Mouse (Mus musculus): ENCODE results near the gene Rspry1.

Rspry1 gene

DNA sequence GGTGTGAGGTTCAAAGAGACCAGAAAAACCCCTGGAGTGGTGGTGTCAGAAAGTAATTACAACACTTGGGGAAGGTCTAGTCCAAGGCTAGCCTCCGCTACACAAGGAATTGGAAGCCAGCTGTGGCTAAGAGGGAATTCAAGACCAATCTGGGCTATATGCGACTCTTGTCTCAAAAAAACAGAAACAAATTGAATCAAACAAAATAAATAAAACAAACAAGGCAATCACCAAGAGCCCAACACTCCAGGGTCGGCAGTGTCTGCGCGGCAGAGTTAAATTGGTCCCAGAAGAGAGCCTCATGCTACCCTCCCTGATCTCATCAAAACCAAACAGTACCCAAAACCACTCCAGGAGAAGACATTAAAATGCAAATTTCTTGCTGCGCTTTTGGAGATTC is 93.0 kb downstream of the Rspry1 start:
- DNase-seq (ENCODE audit: low spot score), result no peak

DNA sequence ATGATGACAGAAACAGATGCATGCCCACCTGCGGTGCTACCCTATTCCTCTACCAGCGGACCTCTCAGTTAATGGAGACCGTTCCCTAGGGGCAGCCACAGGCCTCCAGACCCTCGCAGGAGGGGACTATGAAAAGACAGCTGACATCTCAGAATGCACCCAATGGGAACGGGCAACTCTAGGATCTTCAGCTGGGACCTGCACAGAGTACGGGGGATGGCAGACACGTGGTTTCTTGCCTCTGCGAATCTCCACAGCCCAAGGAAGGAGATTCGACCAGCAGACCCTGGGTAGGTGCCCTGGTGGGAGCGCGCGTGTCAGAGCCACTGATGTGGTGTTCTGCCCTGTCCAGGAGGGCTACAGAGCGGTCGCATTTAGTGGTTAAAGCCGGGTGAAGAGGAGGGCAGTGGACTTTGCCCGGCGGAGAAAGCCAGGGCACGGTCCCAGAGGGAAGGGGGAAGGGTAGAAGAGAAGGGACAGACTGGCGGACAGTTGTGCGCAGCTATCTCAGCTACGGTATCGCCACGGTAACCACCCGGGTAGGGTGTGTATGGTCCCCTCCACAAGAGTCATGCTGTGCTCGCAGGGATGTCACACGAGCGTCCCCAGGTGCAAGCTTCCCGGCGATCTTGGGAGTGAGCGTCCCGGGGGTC is 93.7 kb downstream of the Rspry1 start:
- DNase-seq (ENCODE audit: low spot score), result no peak

DNA sequence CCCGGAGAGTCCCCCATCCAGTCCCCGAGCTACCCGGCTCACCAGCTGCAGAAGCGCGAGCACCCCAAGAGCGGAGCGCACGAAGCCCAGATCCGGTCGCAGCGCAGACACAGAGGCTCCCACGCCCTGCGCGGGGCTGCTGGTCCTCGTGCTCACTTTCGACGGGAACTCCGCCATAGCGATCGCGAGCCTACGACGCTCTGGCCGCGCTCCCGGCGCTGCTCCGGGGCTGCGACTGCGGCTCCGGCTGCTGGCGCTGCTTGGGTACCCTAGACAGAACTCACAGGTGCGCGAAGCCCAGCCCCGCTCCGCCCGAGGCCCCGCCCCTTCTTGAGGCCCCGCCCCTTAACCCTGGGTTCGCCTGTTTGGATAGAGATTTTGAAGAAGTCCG is 94.3 kb downstream of the Rspry1 start, which contains the start of gene Pllp:
Gene Pllp (minus strand): TSS at position 285 of the 391 bp plus-strand sequence.
- no peak for DNase-seq (ENCODE audit: low spot score)

DNA sequence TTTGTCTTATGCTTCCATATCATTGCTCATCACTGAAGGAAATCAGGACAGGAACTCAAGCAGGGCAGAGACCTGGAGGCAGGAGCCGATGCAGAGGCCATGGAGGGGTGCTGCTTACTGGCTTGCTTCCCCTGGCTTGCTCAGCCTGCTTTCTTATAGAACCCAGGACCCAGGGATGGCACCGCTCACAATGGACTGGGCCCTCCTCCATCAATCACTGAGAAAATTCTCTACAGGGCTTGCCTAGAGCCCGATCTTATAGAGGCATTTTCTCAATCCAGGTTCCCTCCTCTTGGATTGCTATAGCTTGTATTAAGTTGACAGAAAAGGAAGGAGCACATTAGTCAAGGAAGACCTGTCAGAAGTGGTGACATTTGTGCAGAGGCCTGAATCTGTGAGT is 94.8 kb downstream of the Rspry1 start:
- no peak for DNase-seq (ENCODE audit: low spot score)

DNA sequence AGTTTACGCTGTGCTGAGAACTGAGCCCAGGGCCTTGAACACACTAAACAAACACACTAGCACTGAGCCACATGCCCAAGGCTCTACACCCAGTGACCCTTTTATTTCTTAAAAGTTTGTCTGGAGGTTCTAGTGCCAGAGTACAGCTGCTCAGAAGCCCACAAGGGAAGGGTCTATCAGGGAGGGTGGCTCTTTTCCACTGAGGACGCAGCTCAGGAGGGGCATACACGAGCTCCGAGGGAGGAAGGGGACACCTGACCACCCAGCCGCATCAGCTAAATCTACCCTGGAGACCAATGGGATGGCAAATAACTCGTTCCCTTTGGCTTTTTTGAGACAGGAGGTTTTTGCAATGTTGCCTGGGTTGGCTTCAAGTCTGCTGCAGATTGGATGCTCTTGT is 96.2 kb downstream of the Rspry1 start:
- DNase-seq (ENCODE audit: low spot score), result no peak

DNA sequence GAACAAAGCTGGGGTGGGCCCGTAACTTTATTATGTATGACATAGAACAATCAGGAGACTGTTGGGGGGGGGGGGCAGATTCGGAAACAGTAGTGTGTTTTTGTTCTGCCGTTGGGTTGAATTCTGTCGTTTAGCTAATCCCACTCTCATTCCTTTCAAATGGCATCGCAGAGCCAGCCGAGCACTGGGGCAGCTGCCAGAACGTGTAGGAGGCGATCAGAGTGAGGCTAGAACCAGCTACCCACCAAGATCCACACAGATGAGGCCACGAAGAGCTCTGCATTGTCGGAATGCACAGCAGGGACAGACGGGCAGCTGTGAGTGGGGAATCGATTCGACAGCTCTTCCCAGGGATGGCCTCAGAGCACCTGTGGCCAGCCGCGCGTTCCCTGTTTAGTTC is 97.6 kb downstream of the Rspry1 start:
- no peak for DNase-seq (ENCODE audit: low spot score)

DNA sequence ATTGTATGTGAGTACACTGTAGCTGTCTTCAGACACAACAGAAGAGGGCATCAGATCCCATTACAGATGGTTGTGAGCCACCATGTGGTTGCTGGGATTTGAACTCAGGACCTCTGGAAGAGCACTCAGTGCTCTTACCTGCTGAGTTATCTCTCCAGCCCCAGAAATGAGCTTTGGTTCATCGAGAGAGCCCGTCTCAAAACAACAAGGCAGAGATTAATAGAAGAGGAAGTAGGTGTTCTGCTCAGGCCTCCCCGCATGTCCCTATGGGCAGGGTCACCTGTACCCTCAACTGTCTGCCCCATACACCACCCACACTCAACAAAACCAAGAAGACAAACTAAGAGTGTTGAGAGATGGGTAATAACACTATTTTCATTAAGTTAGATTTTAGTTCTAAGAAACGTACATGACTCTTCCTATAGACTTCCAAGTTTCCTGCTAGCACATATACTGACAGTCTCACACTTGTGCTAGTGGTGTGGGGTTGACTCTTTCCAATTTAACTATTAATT is 98.7 kb downstream of the Rspry1 start:
- DNase-seq (ENCODE audit: low spot score), result no peak

DNA sequence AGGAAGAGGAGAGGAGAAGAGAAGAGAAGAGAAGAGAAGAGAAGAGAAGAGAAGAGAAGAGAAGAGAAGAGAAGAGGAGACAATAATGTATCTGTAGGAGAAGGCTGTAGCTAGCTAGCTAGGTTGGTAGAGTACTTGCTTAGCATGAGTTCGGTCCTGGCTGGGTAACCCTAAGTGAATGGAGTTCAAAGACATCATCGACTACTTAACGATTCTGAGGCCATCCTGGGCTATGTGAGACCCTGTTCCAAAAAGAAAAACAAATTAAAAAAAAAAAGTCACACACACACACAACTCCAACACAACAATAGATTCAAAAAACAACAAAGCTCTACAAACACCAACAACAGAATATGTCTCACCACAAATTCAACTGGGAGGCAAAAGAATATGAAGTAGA is 100.4 kb downstream of the Rspry1 start:
- DNase-seq (ENCODE audit: low spot score), result no peak

DNA sequence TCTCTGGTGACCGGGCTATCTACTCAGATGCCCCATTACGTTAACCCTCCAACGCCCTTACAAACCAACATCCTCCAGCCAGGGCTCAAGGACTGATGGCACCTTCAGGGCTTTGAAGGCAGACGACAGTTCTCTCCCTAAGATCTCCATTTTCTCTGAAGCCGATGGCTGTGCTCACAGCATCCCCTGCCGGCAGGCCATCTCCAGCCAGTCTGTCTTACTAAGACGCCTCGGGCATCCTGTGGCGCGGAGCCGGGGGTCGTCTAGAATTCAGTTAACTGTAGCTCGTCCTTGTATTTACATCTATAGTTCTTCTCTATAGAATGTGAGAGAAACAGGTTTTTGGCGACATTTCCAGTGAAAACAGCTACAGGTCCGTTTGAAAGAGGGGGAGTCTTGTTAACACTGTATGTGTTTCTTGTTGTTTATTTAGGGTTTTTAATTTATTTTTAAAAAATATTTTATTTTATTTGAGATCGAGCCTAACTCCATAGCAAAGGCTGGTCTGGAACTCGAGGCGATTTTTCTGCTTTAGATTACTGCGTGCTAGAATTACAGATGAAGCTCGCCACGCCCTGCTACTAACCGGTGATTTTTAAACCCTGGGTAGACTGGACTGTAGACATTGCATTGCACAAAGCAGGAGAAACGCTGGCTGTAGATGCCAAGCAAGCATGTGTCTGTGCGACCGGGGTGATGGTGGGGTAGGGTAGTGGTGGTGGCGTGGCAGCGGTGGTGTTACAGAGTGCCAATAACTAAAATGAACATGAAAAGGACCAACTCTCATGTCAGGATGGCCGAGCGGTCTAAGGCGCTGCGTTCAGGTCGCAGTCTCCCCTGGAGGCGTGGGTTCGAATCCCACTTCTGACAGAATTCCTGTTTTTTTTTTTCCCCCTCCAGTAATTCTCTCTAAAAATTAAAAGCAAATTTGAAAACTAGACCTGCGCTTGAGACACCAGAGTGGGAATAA is 101.4 kb downstream of the Rspry1 start:
- DNase-seq (ENCODE audit: low spot score), result no peak

DNA sequence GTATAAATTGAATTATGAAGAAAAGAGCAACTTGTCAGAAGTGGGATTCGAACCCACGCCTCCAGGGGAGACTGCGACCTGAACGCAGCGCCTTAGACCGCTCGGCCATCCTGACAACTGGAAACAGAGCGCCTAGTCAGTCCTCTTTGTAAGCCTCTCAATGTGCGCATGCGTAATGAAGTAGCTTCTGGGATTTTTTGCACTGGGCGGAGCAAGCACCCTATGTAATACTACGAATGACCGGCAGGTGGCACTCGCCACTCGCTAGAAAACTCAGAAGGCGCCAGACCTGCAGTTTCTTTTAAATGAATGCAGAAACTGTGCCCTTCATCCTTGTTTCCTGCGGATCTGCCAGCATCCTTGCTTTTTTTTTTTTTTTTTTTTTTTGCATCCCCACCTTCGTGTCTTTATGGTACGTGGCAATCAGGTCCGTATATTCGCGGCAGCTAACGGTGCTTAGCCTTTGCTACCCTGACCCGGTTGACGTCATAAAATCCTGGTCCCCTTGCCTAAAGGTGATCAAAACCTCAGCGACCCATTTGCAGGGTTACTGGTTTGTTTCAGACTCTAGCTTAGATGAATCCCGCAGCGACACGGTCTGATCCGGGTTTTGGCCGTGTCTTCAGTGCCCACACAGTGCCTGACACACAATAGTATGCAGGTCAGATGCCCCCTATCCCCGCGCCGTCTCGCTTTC is 102.4 kb downstream of the Rspry1 start:
- peak; percentile 99 for DNase-seq (ENCODE audit: low spot score)

DNA sequence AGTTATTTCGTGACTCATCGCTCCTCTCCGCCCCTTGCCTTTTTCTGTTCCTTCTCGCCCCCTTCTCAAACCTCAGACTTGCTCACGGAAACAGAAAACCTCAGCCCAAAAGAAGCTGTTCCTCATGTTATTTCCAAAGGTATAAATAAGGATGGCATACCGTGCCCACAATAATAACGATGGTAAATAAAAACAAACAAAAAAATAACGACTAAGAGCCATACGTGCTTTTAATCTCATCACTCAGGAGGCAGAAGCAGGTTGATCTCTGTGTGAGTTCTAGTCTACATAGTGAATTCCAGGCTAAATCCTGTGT is 102.9 kb downstream of the Rspry1 start:
- DNase-seq (ENCODE audit: low spot score), result no peak

DNA sequence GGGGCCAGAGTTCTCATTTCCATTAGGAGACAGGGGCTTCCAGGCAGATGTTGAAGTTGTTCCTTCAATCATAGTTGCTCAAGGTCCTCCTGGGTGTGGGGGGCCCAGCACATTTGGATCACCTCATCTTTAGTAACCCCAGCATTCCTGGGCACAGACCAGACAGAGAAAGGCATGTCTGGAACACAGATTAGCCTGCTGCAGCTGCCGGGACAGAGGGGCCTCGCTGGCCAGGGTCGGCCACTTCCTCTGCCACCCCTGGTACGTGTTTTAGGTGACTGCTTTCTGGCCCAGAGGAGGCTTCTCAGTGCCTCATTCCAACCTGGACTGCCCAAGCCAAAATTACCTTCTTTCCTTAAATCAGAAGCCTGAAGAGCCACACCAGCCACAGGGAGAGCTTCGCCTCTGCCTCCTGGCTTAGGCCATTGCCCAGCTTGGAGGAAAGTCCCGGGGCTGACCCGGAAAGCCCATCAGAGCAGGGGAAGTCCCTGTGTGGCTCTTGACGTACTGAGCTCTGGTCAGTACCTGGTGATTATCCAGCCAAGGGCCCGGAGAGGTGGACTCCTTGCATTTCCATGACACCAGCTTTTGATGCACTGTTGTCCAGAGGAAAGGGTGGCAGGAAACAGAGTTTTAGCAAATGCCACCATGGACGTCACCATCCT is 104.0 kb downstream of the Rspry1 start:
- DNase-seq (ENCODE audit: low spot score), result no peak

DNA sequence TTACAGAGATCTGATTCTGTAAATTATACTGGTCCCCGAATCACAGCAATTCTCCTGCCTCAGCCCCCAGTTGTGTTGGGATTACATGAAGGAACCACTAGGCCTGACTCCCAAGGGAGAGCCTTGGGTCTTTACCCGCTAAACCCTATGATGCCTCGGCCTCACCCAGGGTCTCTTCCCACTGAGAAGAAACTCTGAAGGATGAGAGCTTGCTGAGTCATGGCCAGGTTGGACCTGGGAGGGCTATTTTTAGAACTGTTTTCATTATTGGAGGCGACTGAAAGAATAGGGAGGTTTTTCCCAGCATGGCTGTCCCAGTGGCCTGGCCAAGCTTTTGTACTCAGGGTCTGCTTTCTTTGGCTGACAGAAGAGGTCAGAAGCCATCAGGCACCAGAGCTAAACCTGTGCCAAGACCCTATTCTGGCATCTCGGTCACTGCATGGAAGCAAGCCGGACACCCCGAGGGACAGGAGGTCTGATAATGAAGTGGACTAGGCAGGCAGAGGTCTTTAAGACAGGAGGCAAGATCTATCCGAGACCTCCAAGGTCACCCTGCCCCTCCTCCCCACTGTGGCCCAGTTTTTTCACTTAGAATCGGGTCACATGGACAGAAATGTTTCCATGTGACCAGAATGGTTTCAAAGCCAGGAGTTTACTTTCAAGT is 105.1 kb downstream of the Rspry1 start:
- DNase-seq (ENCODE audit: low spot score), result no peak
